In genomic region chr3:88631921-88632587, GRCm38 (mm10) we compare ENCODE assay signal across 9 mouse cellular contexts. TPM values are rescaled to one million over a fixed set of nuclear protein-coding genes. Genes with fewer than 3 reads are reported as not detected.
DNase-seq lines count a peak whose midpoint lies in the region; ATAC-seq and TF ChIP-seq lines count a peak whose summit lies in the region.
"Had no signal": no experiment of that assay in that cellular context is flagged by ENCODE, and none has a peak within 500 bp of the region (broad histone marks: within the 10 kb centered on the region; RNA-seq: fewer than 3 reads in every experiment).

No protein-coding gene starts in this region.

- no peak overlapping the region for H3K4me3 ChIP-seq in spleen, adult 2 months (ENCODE audit: extremely low read depth, insufficient read depth, insufficient read length)
- no peak overlapping the region for H3K4me3 ChIP-seq in stomach, embryonic 16.5 days (replicated peaks; ENCODE audit: low read length)
- H3K4me3 ChIP-seq: liver, embryonic 15.5 days had no signal

- H3K9ac ChIP-seq in stomach, embryonic 16.5 days (ENCODE audit: low read length): no peak overlapping the region
- H3K9ac ChIP-seq: liver, embryonic 15.5 days had no signal

- 82% methylated on average over 12 of the region's 12 CpGs for WGBS in spleen, adult 2 months
- WGBS in stomach, embryonic 16.5 days: 69% methylated on average over 12 of the region's 12 CpGs

- no peaks in the 10 kb centered on the region for H3K27me3 ChIP-seq in spleen, adult 2 months (ENCODE audit: control insufficient read depth, insufficient read depth, low read length)
- H3K27me3 ChIP-seq in stomach, embryonic 16.5 days (ENCODE audit: control insufficient read depth, insufficient read depth, low read length): no peaks in the 10 kb centered on the region
- H3K27me3 ChIP-seq: liver, embryonic 15.5 days had no signal

- intact Hi-C loops in heart, postnatal 25 days (cut with DNase I): loop anchor here (2.0 kb wide), 1 partner anchor 25 kb away; no protein-coding TSS in a partner anchor

- no peak overlapping the region for H3K27ac ChIP-seq in spleen, adult 2 months (ENCODE audit: insufficient read depth, low read length)
- H3K27ac ChIP-seq in stomach, embryonic 16.5 days (ENCODE audit: low read length): no peak overlapping the region
- H3K27ac ChIP-seq: liver, embryonic 15.5 days had no signal

- no peak for TF ChIP-seq POLR2A in spleen, adult 2 months (IDR thresholded peaks at IDR 0.05; ENCODE audit: low read depth, low read length)

- TF ChIP-seq CTCF in spleen, adult 2 months (IDR thresholded peaks at IDR 0.05; ENCODE audit: extremely low read depth, insufficient read depth, insufficient read length, insufficient replicate concordance): peak; percentile 63; the same call in 1 of the 2 replicates

- ATAC-seq in stomach, embryonic 16.5 days (ENCODE audit: insufficient read depth, low FRiP score): peak; percentile 19; the same call in 1 of the 2 replicates

- H3K9me3 ChIP-seq in stomach, embryonic 16.5 days (replicated peaks; ENCODE audit: control insufficient read depth, low read length): no peaks in the 10 kb centered on the region
- H3K9me3 ChIP-seq: liver, embryonic 15.5 days had no signal

- H3K4me2 ChIP-seq in stomach, embryonic 16.5 days (ENCODE audit: low read depth, low read length): no peak overlapping the region
- H3K4me2 ChIP-seq: liver, embryonic 15.5 days had no signal

- peak; percentile 94 for DNase-seq in heart, adult 11 months
- no peak for DNase-seq in heart, postnatal 25 days (ENCODE audit: low spot score)
- DNase-seq in spleen, adult 2 months (ENCODE audit: low read depth in 1 of 2, low spot score in 2 of 2): no peak
- DNase-seq in spleen, postnatal 4 days (ENCODE audit: low spot score in 2 of 2): no peak
- peak; percentile 32 to 44 for DNase-seq in kidney, postnatal 25 days
- DNase-seq in left cerebral cortex, adult 9 months (ENCODE audit: low spot score in 2 of 2): no peak
- no peak for DNase-seq in spleen, postnatal 10 days (ENCODE audit: low spot score in 2 of 2)

- peaks cover 73% of the 10 kb centered on the region for H3K36me3 ChIP-seq in spleen, adult 2 months (ENCODE audit: control insufficient read depth, insufficient read depth, low read length)
- peaks cover 42% of the 10 kb centered on the region for H3K36me3 ChIP-seq in stomach, embryonic 16.5 days (ENCODE audit: control insufficient read depth, insufficient read depth, low read length)

- H3K4me1 ChIP-seq in spleen, adult 2 months (ENCODE audit: control insufficient read depth, insufficient read depth, insufficient read length): peaks cover 11% of the 10 kb centered on the region; the same call in 1 of the 2 replicates
- H3K4me1 ChIP-seq in stomach, embryonic 16.5 days (ENCODE audit: control insufficient read depth, insufficient read depth, low read length): peaks cover 4% of the 10 kb centered on the region

RNA-seq across cellular contexts. Expression of gene Rxfp4, which starts 20.9 kb away (rescaled TPM):
- not detected for total RNA-seq in heart, postnatal 25 days (2021)
- not detected in 2 replicates for polyA plus RNA-seq in spleen, adult 2 months (2012; rRNA removed)
- not detected in 2 replicates for polyA plus RNA-seq in stomach, embryonic 16.5 days (2015; fragmentation: Nextera tagmentation; extraction: Ambion mirVana)
- polyA plus RNA-seq: liver, embryonic 15.5 days had no signal

RNA-seq across cellular contexts. Expression of gene Arhgef2, which starts 26.3 kb away (rescaled TPM):
- 10 to 100 TPM; 42.6 to 51.8 TPM for total RNA-seq in heart, postnatal 25 days (2021)
- polyA plus RNA-seq in spleen, adult 2 months (2012; rRNA removed): 120 and 146 TPM in 2 replicates
- 75.4 and 81.3 TPM in 2 replicates for polyA plus RNA-seq in stomach, embryonic 16.5 days (2015; fragmentation: Nextera tagmentation; extraction: Ambion mirVana)

RNA-seq across cellular contexts. Expression of gene Khdc4, which starts 53.5 kb away (rescaled TPM):
- total RNA-seq in heart, postnatal 25 days (2021): 10 to 100 TPM; 27.1 to 28.8 TPM
- 36.0 and 40.5 TPM in 2 replicates for polyA plus RNA-seq in spleen, adult 2 months (2012; rRNA removed)
- 71.4 and 72.3 TPM in 2 replicates for polyA plus RNA-seq in stomach, embryonic 16.5 days (2015; fragmentation: Nextera tagmentation; extraction: Ambion mirVana)

RNA-seq across cellular contexts. Expression of gene Ssr2, which starts 56.4 kb away (rescaled TPM):
- total RNA-seq in heart, postnatal 25 days (2021): 10 to 100 TPM; 80.7 to 93.3 TPM
- polyA plus RNA-seq in spleen, adult 2 months (2012; rRNA removed): 77.2 and 88.7 TPM in 2 replicates
- polyA plus RNA-seq in stomach, embryonic 16.5 days (2015; fragmentation: Nextera tagmentation; extraction: Ambion mirVana): 307 and 360 TPM in 2 replicates

Comparison
In these comparisons a context has a peak if more than half of its experiments do, and no peak if none do; other contexts are left out.
1. DNase-seq: peak in heart, adult 11 months (single experiment) and kidney, postnatal 25 days (2 of 2); none in heart, postnatal 25 days (single experiment), spleen, adult 2 months (0 of 2), spleen, postnatal 4 days (0 of 2), left cerebral cortex, adult 9 months (0 of 2) and spleen, postnatal 10 days (0 of 2).